Mouse (Mus musculus): ENCODE measurements around the gene Baz1b. TPM values are rescaled to one million over a fixed set of nuclear protein-coding genes. Genes with fewer than 3 reads are reported as not detected.

Gene Baz1b
- total and polyA plus RNA-seq, 3 experiments = 44.5 to 81.5 (median 72.9) TPM

DNA sequence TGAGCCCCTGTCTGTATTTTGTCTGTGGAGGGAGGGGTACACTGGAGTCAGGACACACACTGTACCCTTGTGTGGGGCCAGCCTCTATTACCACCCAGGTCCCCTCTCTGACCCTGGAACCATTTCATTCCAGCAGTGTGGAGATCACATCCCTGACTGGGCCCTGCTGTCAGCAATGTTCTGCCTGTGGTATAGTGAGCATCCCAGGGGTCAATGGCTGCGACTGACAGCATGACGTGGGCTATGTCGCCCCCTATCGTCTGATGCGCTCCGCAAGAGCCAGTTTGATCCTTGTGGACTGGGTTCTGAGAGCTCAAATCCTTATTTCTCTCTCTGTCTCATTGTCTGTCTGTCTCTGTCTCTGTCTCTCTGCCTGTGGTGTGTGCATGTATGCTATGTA is 99.1 kb downstream of the Baz1b start:
- H3K36me3 ChIP-seq (ENCODE audit: control insufficient read depth in 1 of 2, insufficient read depth in 2 of 2, low read length in 2 of 2) = no peaks in the 10 kb centered on the region
- H3K4me3 ChIP-seq (ENCODE audit: control insufficient read depth in 1 of 2, insufficient read depth in 1 of 2, low read depth in 2 of 2, low read length in 2 of 2) = no peak overlapping the region
- no peak overlapping the region for H3K27ac ChIP-seq (ENCODE audit: control insufficient read depth, low read depth, low read length)
- H3K4me1 ChIP-seq (ENCODE audit: control insufficient read depth in 1 of 2, insufficient read depth in 2 of 2, low read length in 2 of 2) = no peaks in the 10 kb centered on the region
- no peak overlapping the region for H3K9ac ChIP-seq (ENCODE audit: control insufficient read depth, low read depth, low read length, poor library complexity, severe bottlenecking)
- peaks cover 0 to 13% of the 10 kb centered on the region in 2 experiments for H3K27me3 ChIP-seq (ENCODE audit: control insufficient read depth in 1 of 2, insufficient read depth in 2 of 2, low read length in 2 of 2)
- TF ChIP-seq E2F4 (IDR thresholded peaks at IDR 0.05; ENCODE audit: borderline replicate concordance, low read depth, low read length) (no peak), SMC3 (IDR thresholded peaks at IDR 0.05; ENCODE audit: low read depth, low read length) (peak; percentile 75), MAZ (IDR thresholded peaks at IDR 0.05; ENCODE audit: low read depth, low read length) (no peak), MEF2A (IDR thresholded peaks at IDR 0.05; ENCODE audit: extremely low read depth, insufficient replicate concordance, low read depth, low read length, poor library complexity, severe bottlenecking) (no peak), ZC3H11A (IDR thresholded peaks at IDR 0.05; ENCODE audit: low read depth, low read length) (peak; percentile 82), ZNF384 (IDR thresholded peaks at IDR 0.05; ENCODE audit: low read depth, low read length) (no peak), RAD21 (IDR thresholded peaks at IDR 0.05; ENCODE audit: low read depth, low read length) (peak; percentile 92), CTCF (IDR thresholded peaks at IDR 0.05 in 2 of 3, conservative IDR thresholded peaks at IDR 0.05 in 1 of 3; ENCODE audit: control insufficient read depth in 1 of 3, insufficient read depth in 1 of 3, low read depth in 2 of 3, low read length in 3 of 3, poor library complexity in 1 of 3, severe bottlenecking in 1 of 3) (peak; percentile 83 to 89 (median 86))
- H3K9me3 ChIP-seq (replicated peaks; ENCODE audit: insufficient read depth, low read length) = no peaks in the 10 kb centered on the region
- H3K79me2 ChIP-seq (ENCODE audit: control insufficient read depth, insufficient read depth, low read length, poor library complexity) = no peaks in the 10 kb centered on the region
- peak; percentile 69 for DNase-seq (ENCODE audit: low read depth, low spot score)

DNA sequence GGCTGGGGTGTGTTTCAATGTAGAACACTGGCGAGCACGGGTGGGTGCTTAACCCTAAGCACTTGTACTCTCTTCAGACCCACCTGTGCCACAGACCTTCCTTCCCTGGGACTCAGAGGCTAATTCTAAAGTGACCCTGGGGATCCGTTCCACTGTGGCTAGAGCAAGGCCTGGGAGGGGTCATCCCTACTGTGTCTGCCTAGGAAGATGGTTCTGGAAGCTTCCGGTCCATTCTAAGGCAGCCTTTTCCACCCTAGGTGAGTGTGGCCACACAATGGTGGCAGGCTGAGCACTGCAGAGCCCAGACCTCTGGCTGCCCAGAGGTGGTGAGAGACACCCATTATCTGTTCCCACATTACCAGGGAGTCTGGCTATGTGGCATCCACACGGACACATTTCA is 99.9 kb downstream of the Baz1b start:
- DNase-seq (ENCODE audit: low read depth, low spot score) = no peak
- H3K79me2 ChIP-seq (ENCODE audit: control insufficient read depth, insufficient read depth, low read length, poor library complexity) = no peaks in the 10 kb centered on the region
- H3K36me3 ChIP-seq (ENCODE audit: control insufficient read depth in 1 of 2, insufficient read depth in 2 of 2, low read length in 2 of 2) = no peaks in the 10 kb centered on the region
- H3K9ac ChIP-seq (ENCODE audit: control insufficient read depth, low read depth, low read length, poor library complexity, severe bottlenecking) = no peak overlapping the region
- no peak for TF ChIP-seq TBP (IDR thresholded peaks at IDR 0.05; ENCODE audit: low read depth, low read length)
- no peak for TF ChIP-seq CHD2 (IDR thresholded peaks at IDR 0.05; ENCODE audit: low read length)
- no peak for TF ChIP-seq BHLHE40 (IDR thresholded peaks at IDR 0.05; ENCODE audit: borderline replicate concordance, low read depth, low read length)
- TF ChIP-seq RCOR1 (IDR thresholded peaks at IDR 0.05; ENCODE audit: low read depth, low read length) = no peak
- no peak for TF ChIP-seq POLR2A (IDR thresholded peaks at IDR 0.05; ENCODE audit: control insufficient read depth in 1 of 2, insufficient read depth in 1 of 2, low read depth in 1 of 2, low read length in 2 of 2, poor library complexity in 1 of 2)
- no peak for TF ChIP-seq EP300 (IDR thresholded peaks at IDR 0.05; ENCODE audit: low read depth in 1 of 2, low read length in 2 of 2)
- TF ChIP-seq HCFC1 (IDR thresholded peaks at IDR 0.05; ENCODE audit: low read depth, low read length) = no peak
- TF ChIP-seq MAZ (IDR thresholded peaks at IDR 0.05; ENCODE audit: low read depth, low read length) = no peak
- no peak for TF ChIP-seq ZNF384 (IDR thresholded peaks at IDR 0.05; ENCODE audit: low read depth, low read length)
- TF ChIP-seq USF1 (IDR thresholded peaks at IDR 0.05; ENCODE audit: low read depth, low read length) = no peak
- TF ChIP-seq MEF2A (IDR thresholded peaks at IDR 0.05; ENCODE audit: extremely low read depth, insufficient replicate concordance, low read depth, low read length, poor library complexity, severe bottlenecking) = no peak
- TF ChIP-seq GATA1 (IDR thresholded peaks at IDR 0.05; ENCODE audit: low read depth, low read length) = no peak
- no peak for TF ChIP-seq NELFE (IDR thresholded peaks at IDR 0.05; ENCODE audit: low read depth, low read length)
- no peak for TF ChIP-seq UBTF (IDR thresholded peaks at IDR 0.05; ENCODE audit: borderline replicate concordance, insufficient read depth, low read depth, low read length)
- TF ChIP-seq POLR2AphosphoS5 (IDR thresholded peaks at IDR 0.05; ENCODE audit: borderline replicate concordance, low read depth, low read length) = no peak
- no peak overlapping the region for H3K4me3 ChIP-seq (ENCODE audit: control insufficient read depth in 1 of 2, insufficient read depth in 1 of 2, low read depth in 2 of 2, low read length in 2 of 2)
- no peaks in the 10 kb centered on the region for H3K9me3 ChIP-seq (replicated peaks; ENCODE audit: insufficient read depth, low read length)
- H3K27me3 ChIP-seq (ENCODE audit: control insufficient read depth in 1 of 2, insufficient read depth in 2 of 2, low read length in 2 of 2) = peaks cover 0 to 14% of the 10 kb centered on the region in 2 experiments
- no peaks in the 10 kb centered on the region for H3K4me1 ChIP-seq (ENCODE audit: control insufficient read depth in 1 of 2, insufficient read depth in 2 of 2, low read length in 2 of 2)
- no peak overlapping the region for H3K27ac ChIP-seq (ENCODE audit: control insufficient read depth, low read depth, low read length)
